Mouse (Mus musculus) heart, adult 2 months (tissue): ENCODE results near the gene Ccdc78. TPM values are rescaled to one million over a fixed set of nuclear protein-coding genes. Genes with fewer than 3 reads are reported as not detected.

Experiments
- DNase-seq, 2 experiments: peaks; one replicate each; pipeline ENCODE4 v3.0.0; 2021
- H3K27ac ChIP-seq: fragments of 200-600 bp; 2 replicates; pipeline ENCODE4 v1.8.1; 2022
- H3K27me3 ChIP-seq: fragments of 200-500 bp; 2 replicates; pipeline ENCODE4 v1.6.1; 2012; ENCODE audit warnings: mild to moderate bottlenecking, low read length, inconsistent platforms, mixed read lengths; ENCODE audit not compliant: control insufficient read depth, insufficient read depth
- H3K36me3 ChIP-seq: fragments of 200-500 bp; 2 replicates; pipeline ENCODE4 v1.6.1; 2012; ENCODE audit warnings: low read length, inconsistent platforms; ENCODE audit not compliant: control insufficient read depth, insufficient read depth
- H3K4me1 ChIP-seq: fragments of 200-500 bp; 2 replicates; pipeline ENCODE4 v1.6.1; 2011; ENCODE audit warnings: low read length; ENCODE audit not compliant: control insufficient read depth, insufficient read depth
- H3K4me3 ChIP-seq: fragments of 200-600 bp; 2 replicates; pipeline ENCODE4 v1.8.1; 2022
- H3K79me2 ChIP-seq: fragments of 200-500 bp; replicated peaks from 2 replicates; pipeline ENCODE4 v1.6.1; 2012; ENCODE audit warnings: mild to moderate bottlenecking, inconsistent platforms, low read length, moderate library complexity, mixed read lengths; ENCODE audit not compliant: control insufficient read depth, insufficient read depth
- H3K9ac ChIP-seq: fragments of 200-500 bp; 2 replicates; pipeline ENCODE4 v1.6.1; 2012; ENCODE audit warnings: low read depth, mild to moderate bottlenecking, control low read depth, inconsistent platforms, low read length, mixed read lengths
- CTCF ChIP-seq: fragments of 200-600 bp; IDR thresholded peaks from 2 replicates; pipeline ENCODE4 v1.8.1; 2022; ENCODE audit warnings: antibody characterized with exemption, mild to moderate bottlenecking, moderate library complexity
- EP300 ChIP-seq: fragments of 200-500 bp; IDR thresholded peaks from 2 replicates; pipeline ENCODE4 v1.6.1; 2011; ENCODE audit warnings: low read depth, low read length, control low read depth; ENCODE audit not compliant: insufficient read depth
- POLR2A ChIP-seq: fragments of 200-500 bp; IDR thresholded peaks from 2 replicates; pipeline ENCODE4 v1.6.1; 2011; ENCODE audit warnings: mild to moderate bottlenecking, low read depth, low read length, control low read depth; ENCODE audit not compliant: insufficient read depth
- WGBS: fragments of 180-500 bp; shearing (Covaris S2); methylation state at CpG from one replicate; pipeline ENCODE4 v1.1.7; 2018; 5-methylcytosine and 5-hydroxymethylcytosine counted together
- intact Hi-C: fragments of 180-260 bp; cut with DNase I; formaldehyde crosslinking; loops from one replicate; pipeline ENCODE4 v1.15.1; 2025
- polyA plus RNA-seq: library from polyadenylated mRNA; depleted of rRNA; stranded (reverse); fragments of >200 nt; gene quantifications from 2 replicates; pipeline ENCODE4 v1.2.3, GENCODE M21; 2012
- total RNA-seq, 2 experiments: library from RNA; stranded (reverse); gene quantifications; 2 replicates each; pipeline ENCODE4 v1.2.3; 2021

Ccdc78 gene
- total and polyA plus RNA-seq, 3 experiments: 1.1 TPM; not detected in 2

GRCm38 (mm10) chr17:25769331-25769730, 17.0 kb upstream of the Ccdc78 start:
- 48% methylated on average over 9 of the region's 9 CpGs for WGBS
- no peak overlapping the region for H3K27ac ChIP-seq

GRCm38 (mm10) chr17:25773549-25774120, 12.7 kb upstream of the Ccdc78 start, which contains the start of gene Narfl:
Gene Narfl (plus strand): TSS chr17:25773776.
- H3K4me1 ChIP-seq: peaks cover 6% of the 10 kb centered on the region
- H3K9ac ChIP-seq: peak within 1 kb of the TSS; percentile 92
- no peaks in the 10 kb centered on the region for H3K36me3 ChIP-seq
- intact Hi-C loops: loop anchor here (1.0 to 10.0 kb wide), 3 partner anchors 24 to 1431 kb away; partner anchors contain the start of genes Lemd2 and Metrn
- DNase-seq: peak; percentile 95 to 98
- peak within 1 kb of the TSS; percentile 81 for H3K4me3 ChIP-seq
- under 1% methylated on average over 37 of the region's 37 CpGs for WGBS
- no peaks in the 10 kb centered on the region for H3K79me2 ChIP-seq
- TF ChIP-seq EP300: peak; percentile 98
- peak; percentile 86 for TF ChIP-seq POLR2A
- peak; percentile 100; the same call in 1 of the 2 replicates for TF ChIP-seq CTCF
- peak within 1 kb of the TSS; percentile 94 for H3K27ac ChIP-seq
- no peaks in the 10 kb centered on the region for H3K27me3 ChIP-seq

More at GRCm38 (mm10) chr17:25769331-25769730, 17.0 kb upstream of the Ccdc78 start:
- intact Hi-C loops: no loop called here
- TF ChIP-seq POLR2A (no peak), EP300 (no peak), CTCF (no peak)
- Histone ChIP-seq H3K79me2 (no peaks in the 10 kb centered on the region), H3K4me1 (peaks cover 3% of the 10 kb centered on the region), H3K27me3 (no peaks in the 10 kb centered on the region), H3K36me3 (no peaks in the 10 kb centered on the region), H3K4me3 (no peak overlapping the region), H3K9ac (no peak overlapping the region)
- no peak for DNase-seq

GRCm38 (mm10) chr17:25775318-25776062, 10.9 kb upstream of the Ccdc78 start:
- 83% methylated on average over 10 of the region's 10 CpGs for WGBS

GRCm38 (mm10) chr17:25777948-25778347, 8.4 kb upstream of the Ccdc78 start:
- H3K79me2 ChIP-seq: no peaks in the 10 kb centered on the region
- no peak overlapping the region for H3K27ac ChIP-seq
- 90% methylated on average over 5 of the region's 5 CpGs for WGBS
- peak in 1 of 2 experiments; percentile 13 for DNase-seq
- H3K27me3 ChIP-seq: no peaks in the 10 kb centered on the region
- no peaks in the 10 kb centered on the region for H3K36me3 ChIP-seq
- H3K9ac ChIP-seq: no peak overlapping the region
- no peak overlapping the region for H3K4me3 ChIP-seq
- H3K4me1 ChIP-seq: peaks cover 6% of the 10 kb centered on the region
- TF ChIP-seq POLR2A (no peak), CTCF (no peak), EP300 (no peak)
- intact Hi-C loops: loop anchor here (10.0 kb wide), 1 partner anchor 1427 kb away; the partner anchor contains the start of gene Lemd2

More at GRCm38 (mm10) chr17:25775318-25776062, 10.9 kb upstream of the Ccdc78 start:
- no peak for DNase-seq
- no peaks in the 10 kb centered on the region for H3K27me3 ChIP-seq
- no peak overlapping the region for H3K9ac ChIP-seq
- no peak overlapping the region for H3K4me3 ChIP-seq
- H3K79me2 ChIP-seq: no peaks in the 10 kb centered on the region
- TF ChIP-seq CTCF: no peak
- no peak for TF ChIP-seq POLR2A
- no peak for TF ChIP-seq EP300
- no peak overlapping the region for H3K27ac ChIP-seq
- H3K36me3 ChIP-seq: no peaks in the 10 kb centered on the region
- intact Hi-C loops: loop anchor here (10.0 kb wide), 1 partner anchor 1429 kb away; the partner anchor contains the start of gene Lemd2
- peaks cover 6% of the 10 kb centered on the region for H3K4me1 ChIP-seq

GRCm38 (mm10) chr17:25781339-25781738, 5.0 kb upstream of the Ccdc78 start:
- Histone ChIP-seq H3K79me2 (no peaks in the 10 kb centered on the region), H3K9ac (no peak overlapping the region), H3K4me3 (no peak overlapping the region), H3K36me3 (no peaks in the 10 kb centered on the region), H3K27ac (no peak overlapping the region), H3K4me1 (peaks cover 2% of the 10 kb centered on the region; the same call in 1 of the 2 replicates), H3K27me3 (no peaks in the 10 kb centered on the region)
- TF ChIP-seq EP300 (no peak), POLR2A (no peak), CTCF (no peak)
- 77% methylated on average over 6 of the region's 6 CpGs for WGBS
- intact Hi-C loops: no loop called here
- DNase-seq: no peak
